Mouse (Mus musculus): ENCODE data around the gene Fam196b.

DNA sequence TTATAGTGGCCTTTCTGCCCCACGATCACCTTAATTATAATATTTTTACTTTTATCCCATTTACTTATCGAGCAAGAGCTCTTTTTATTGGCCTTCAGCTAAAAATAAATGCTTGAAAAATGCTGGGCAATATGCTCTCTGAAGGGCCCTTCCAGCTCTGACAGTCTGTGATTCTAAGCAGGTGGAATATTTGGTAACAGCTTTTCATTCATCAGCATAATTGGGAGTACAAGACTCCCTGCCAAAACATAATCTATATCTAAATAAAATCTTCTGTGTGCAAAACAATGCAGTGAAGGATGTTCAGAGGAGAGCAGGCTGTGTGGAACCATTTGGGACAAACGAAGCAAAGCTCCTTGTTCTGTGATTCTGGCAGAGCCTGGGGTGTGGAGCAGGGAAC is 23.3 kb upstream of the Fam196b start:
- no peak for TF ChIP-seq CTCF (conservative IDR thresholded peaks at IDR 0.05 in 1 of 2, IDR thresholded peaks at IDR 0.05 in 1 of 2; ENCODE audit: low read depth in 2 of 2, low read length in 2 of 2)
- TF ChIP-seq POLR2A (IDR thresholded peaks at IDR 0.05; ENCODE audit: low read depth, low read length): no peak
- no peak for TF ChIP-seq E2F4 (IDR thresholded peaks at IDR 0.05; ENCODE audit: insufficient replicate concordance, low read depth, low read length)
- TF ChIP-seq EP300 (IDR thresholded peaks at IDR 0.05; ENCODE audit: low read length): no peak
- no peak for TF ChIP-seq SIN3A (IDR thresholded peaks at IDR 0.05; ENCODE audit: low read length)
- TF ChIP-seq MAX (IDR thresholded peaks at IDR 0.05; ENCODE audit: low read length): no peak
